Mouse (Mus musculus) testis, adult 2 months (tissue): Measurements from ENCODE around the gene Khsrp. TPM values are rescaled to one million over a fixed set of nuclear protein-coding genes. Genes with fewer than 3 reads are reported as not detected.

Source experiments
- H3K27ac ChIP-seq: fragments of 200-500 bp; 2 replicates; pipeline ENCODE4 v1.5.1; 2012; ENCODE audit warnings: low read depth, low read length; ENCODE audit not compliant: control insufficient read depth, insufficient read depth
- H3K27me3 ChIP-seq: fragments of 200-500 bp; 2 replicates; pipeline ENCODE4 v1.6.1; 2012; ENCODE audit warnings: mild to moderate bottlenecking, low read length, moderate library complexity; ENCODE audit not compliant: control insufficient read depth, insufficient read depth
- H3K36me3 ChIP-seq: fragments of 200-500 bp; 2 replicates; pipeline ENCODE4 v1.6.1; 2012; ENCODE audit warnings: mild to moderate bottlenecking, low read length; ENCODE audit not compliant: control insufficient read depth, insufficient read depth
- H3K4me1 ChIP-seq: fragments of 200-500 bp; 2 replicates; pipeline ENCODE4 v1.6.1; 2012; ENCODE audit warnings: low read length; ENCODE audit not compliant: control insufficient read depth, insufficient read depth
- H3K4me3 ChIP-seq: fragments of 200-500 bp; 2 replicates; pipeline ENCODE4 v1.5.1; 2012; ENCODE audit warnings: low read depth, mild to moderate bottlenecking, low read length, moderate library complexity, mixed read lengths; ENCODE audit not compliant: control insufficient read depth
- CTCF ChIP-seq: fragments of 200-500 bp; IDR thresholded peaks from 2 replicates; pipeline ENCODE4 v1.5.1; 2012; ENCODE audit warnings: low read depth, mild to moderate bottlenecking, inconsistent platforms, low read length, moderate library complexity; ENCODE audit not compliant: control insufficient read depth, insufficient read depth, insufficient replicate concordance
- POLR2A ChIP-seq: fragments of 200-500 bp; IDR thresholded peaks from 2 replicates; pipeline ENCODE4 v1.6.1; 2012; ENCODE audit warnings: low read depth, mild to moderate bottlenecking, inconsistent platforms, low read length, moderate library complexity; ENCODE audit not compliant: control insufficient read depth
- polyA plus RNA-seq: library from polyadenylated mRNA; depleted of rRNA; stranded (reverse); fragments of >200 nt; gene quantifications from 2 replicates; pipeline ENCODE4 v1.2.3, GENCODE M21; 2012

Khsrp gene
- polyA plus RNA-seq, 1 experiment, result 45.2 TPM

GRCm38 (mm10) chr17:57063031-57063430, 31.7 kb upstream of the Khsrp start:
- H3K4me3 ChIP-seq, result no peak overlapping the region
- H3K4me1 ChIP-seq, result peaks cover 19% of the 10 kb centered on the region
- no peak overlapping the region for H3K27ac ChIP-seq
- H3K27me3 ChIP-seq, result no peaks in the 10 kb centered on the region; the same call in 1 of the 2 replicates
- TF ChIP-seq CTCF, result no peak
- TF ChIP-seq POLR2A, result no peak
- no peaks in the 10 kb centered on the region for H3K36me3 ChIP-seq

GRCm38 (mm10) chr17:57062548-57062947, 31.2 kb upstream of the Khsrp start:
- H3K4me3 ChIP-seq, result peak overlapping the region; percentile 20
- H3K36me3 ChIP-seq, result no peaks in the 10 kb centered on the region
- no peaks in the 10 kb centered on the region; the same call in 1 of the 2 replicates for H3K27me3 ChIP-seq
- H3K27ac ChIP-seq, result no peak overlapping the region
- H3K4me1 ChIP-seq, result peaks cover 19% of the 10 kb centered on the region
- TF ChIP-seq POLR2A (no peak), CTCF (no peak)

- Histone ChIP-seq H3K4me1 (peaks cover 19% of the 10 kb centered on the region), H3K36me3 (no peaks in the 10 kb centered on the region), H3K27ac (no peak overlapping the region), H3K4me3 (peak overlapping the region; percentile 34), H3K27me3 (no peaks in the 10 kb centered on the region; the same call in 1 of the 2 replicates)
- TF ChIP-seq POLR2A, result no peak
- TF ChIP-seq CTCF, result no peak
Measured at GRCm38 (mm10) chr17:57062011-57062521, 30.7 kb upstream of the Khsrp start.

- Histone ChIP-seq H3K4me3 (no peak overlapping the region), H3K36me3 (no peaks in the 10 kb centered on the region), H3K27me3 (no peaks in the 10 kb centered on the region; the same call in 1 of the 2 replicates), H3K4me1 (peaks cover 19% of the 10 kb centered on the region), H3K27ac (no peak overlapping the region)
- TF ChIP-seq POLR2A, result no peak
- TF ChIP-seq CTCF, result no peak
Measured at GRCm38 (mm10) chr17:57061069-57061468, 29.7 kb upstream of the Khsrp start.

- Histone ChIP-seq H3K36me3 (no peaks in the 10 kb centered on the region), H3K4me3 (peak overlapping the region; percentile 86), H3K27ac (peak overlapping the region; percentile 59; the same call in 1 of the 2 replicates), H3K27me3 (no peaks in the 10 kb centered on the region; the same call in 1 of the 2 replicates), H3K4me1 (peaks cover 19% of the 10 kb centered on the region)
- TF ChIP-seq CTCF, result peak; percentile 59
- TF ChIP-seq POLR2A, result 0 out of 2 replicates have a peak, but pooled peaks have one; percentile 14
Measured at GRCm38 (mm10) chr17:57060231-57060801, 29.0 kb upstream of the Khsrp start.

- Histone ChIP-seq H3K36me3 (no peaks in the 10 kb centered on the region), H3K4me3 (peak within 1 kb of the TSS; percentile 91), H3K27ac (peak within 1 kb of the TSS; percentile 59; the same call in 1 of the 2 replicates), H3K27me3 (no peaks in the 10 kb centered on the region; the same call in 1 of the 2 replicates), H3K4me1 (peaks cover 21% of the 10 kb centered on the region)
- TF ChIP-seq CTCF (no peak), POLR2A (no peak)
Measured at GRCm38 (mm10) chr17:57059486-57059977, 28.2 kb upstream of the Khsrp start, which contains the start of gene Slc25a23. Slc25a23 (minus strand) TSS chr17:57059863.

GRCm38 (mm10) chr17:57058891-57059485, 27.7 kb upstream of the Khsrp start, which contains the start of gene Crb3:
Crb3 (plus strand) TSS chr17:57059105.
- Histone ChIP-seq H3K36me3 (no peaks in the 10 kb centered on the region), H3K27ac (no peak within 1 kb of the TSS), H3K4me1 (peaks cover 24% of the 10 kb centered on the region), H3K27me3 (no peaks in the 10 kb centered on the region; the same call in 1 of the 2 replicates), H3K4me3 (peak within 1 kb of the TSS; percentile 91)
- TF ChIP-seq POLR2A, result no peak
- no peak for TF ChIP-seq CTCF
